Comparison of ENCODE assay signal across 9 mouse cellular contexts in genomic region chr9:116426269-116426999, GRCm38 (mm10).
DNase-seq lines count a peak whose midpoint lies in the region; ATAC-seq lines count a peak whose summit lies in the region.
"Had no signal": no experiment of that assay in that cellular context is flagged by ENCODE, and none has a peak within 500 bp of the region (broad histone marks: within the 10 kb centered on the region; RNA-seq: fewer than 3 reads in every experiment).

No protein-coding gene starts in this region.

- no peak overlapping the region for H3K9ac ChIP-seq in forebrain, embryonic 12.5 days
- no peak overlapping the region for H3K9ac ChIP-seq in stomach, embryonic 16.5 days (ENCODE audit: low read length)

- peaks cover 18% of the 10 kb centered on the region for H3K4me1 ChIP-seq in forebrain, embryonic 10.5 days
- H3K4me1 ChIP-seq in forebrain, embryonic 12.5 days, result no peaks in the 10 kb centered on the region
- H3K4me1 ChIP-seq in heart, embryonic 10.5 days, result 0 out of 2 replicates have a peak, but pooled peaks cover 9% of the 10 kb centered on the region
- H3K4me1 ChIP-seq in stomach, embryonic 16.5 days (ENCODE audit: control insufficient read depth, insufficient read depth, low read length), result peaks cover 4% of the 10 kb centered on the region

- H3K27me3 ChIP-seq in forebrain, embryonic 10.5 days (ENCODE audit: poor library complexity, severe bottlenecking), result no peaks in the 10 kb centered on the region
- H3K27me3 ChIP-seq in forebrain, embryonic 12.5 days, result no peaks in the 10 kb centered on the region
- no peaks in the 10 kb centered on the region for H3K27me3 ChIP-seq in heart, embryonic 10.5 days (ENCODE audit: insufficient read depth, poor library complexity, severe bottlenecking)
- no peaks in the 10 kb centered on the region for H3K27me3 ChIP-seq in stomach, embryonic 16.5 days (ENCODE audit: control insufficient read depth, insufficient read depth, low read length)

- no peak overlapping the region for H3K4me2 ChIP-seq in forebrain, embryonic 12.5 days
- no peak overlapping the region for H3K4me2 ChIP-seq in stomach, embryonic 16.5 days (ENCODE audit: low read depth, low read length)

- DNase-seq in forebrain, embryonic 10.5 days (ENCODE audit: extremely low spot score, low spot score), result peak; percentile 67
- peak; percentile 91 for DNase-seq in ZHBTc4 (ENCODE audit: low read depth, low spot score)
- DNase-seq in heart, embryonic 10.5 days (ENCODE audit: low spot score), result peak; percentile 74
- DNase-seq in left cerebral cortex, adult 18-20 months (ENCODE audit: low spot score in 2 of 2), result peak; percentile 81 to 87
- DNase-seq in mesoderm, embryonic 11.5 days (ENCODE audit: low read depth, low spot score), result peak; percentile 88

- H3K27ac ChIP-seq in forebrain, embryonic 10.5 days, result no peak overlapping the region
- H3K27ac ChIP-seq in forebrain, embryonic 12.5 days, result no peak overlapping the region
- H3K27ac ChIP-seq in heart, embryonic 10.5 days, result no peak overlapping the region
- H3K27ac ChIP-seq in stomach, embryonic 16.5 days (ENCODE audit: low read length), result no peak overlapping the region

- H3K36me3 ChIP-seq in forebrain, embryonic 10.5 days (replicated peaks), result no peaks in the 10 kb centered on the region
- H3K36me3 ChIP-seq in forebrain, embryonic 12.5 days (replicated peaks), result no peaks in the 10 kb centered on the region
- H3K36me3 ChIP-seq in heart, embryonic 10.5 days, result no peaks in the 10 kb centered on the region
- H3K36me3 ChIP-seq in stomach, embryonic 16.5 days (ENCODE audit: control insufficient read depth, insufficient read depth, low read length), result no peaks in the 10 kb centered on the region

- H3K9me3 ChIP-seq in forebrain, embryonic 10.5 days, result no peaks in the 10 kb centered on the region
- no peaks in the 10 kb centered on the region; the same call in 1 of the 2 replicates for H3K9me3 ChIP-seq in forebrain, embryonic 12.5 days
- no peaks in the 10 kb centered on the region for H3K9me3 ChIP-seq in heart, embryonic 10.5 days
- 0 out of 2 replicates have a peak, but pooled peaks cover 4% of the 10 kb centered on the region for H3K9me3 ChIP-seq in stomach, embryonic 16.5 days (replicated peaks; ENCODE audit: control insufficient read depth, low read length)

- no peak overlapping the region for H3K4me3 ChIP-seq in forebrain, embryonic 10.5 days
- no peak overlapping the region for H3K4me3 ChIP-seq in forebrain, embryonic 12.5 days (replicated peaks)
- no peak overlapping the region for H3K4me3 ChIP-seq in heart, embryonic 10.5 days
- no peak overlapping the region for H3K4me3 ChIP-seq in stomach, embryonic 16.5 days (replicated peaks; ENCODE audit: low read length)
- H3K4me3 ChIP-seq: myocyte had no signal

- 57% methylated on average over 19 of the region's 19 CpGs for WGBS in forebrain, embryonic 10.5 days
- 56% methylated on average over 19 of the region's 19 CpGs for WGBS in forebrain, embryonic 12.5 days
- 53% methylated on average over 19 of the region's 19 CpGs for WGBS in heart, embryonic 10.5 days
- WGBS in stomach, embryonic 16.5 days, result 35% methylated on average over 19 of the region's 19 CpGs

- ATAC-seq in forebrain, embryonic 12.5 days (ENCODE audit: low FRiP score), result no peak
- ATAC-seq in common myeloid progenitor, adult 5-6 weeks (replicated peaks; ENCODE audit: low read depth, poor library complexity, severe bottlenecking), result peak; percentile 65; the same call in 1 of the 2 replicates
- ATAC-seq in stomach, embryonic 16.5 days (ENCODE audit: insufficient read depth, low FRiP score), result peak; percentile 29; the same call in 1 of the 2 replicates
